Mouse (Mus musculus) embryonic facial prominence, embryonic 11.5 days (tissue): ENCODE results near the gene Dock7. TPM values are rescaled to one million over a fixed set of nuclear protein-coding genes. Genes with fewer than 3 reads are reported as not detected.

Experiments used
- ATAC-seq: fragments of 200-750 bp; cut with Nextera tagmentation; replicated peaks from 2 replicates; pipeline ENCODE4 v1.8.0; 2017; ENCODE audit warnings: low read depth; ENCODE audit not compliant: insufficient number of reproducible peaks, low FRiP score, low TSS enrichment
- DNase-seq: peaks from one replicate; pipeline ENCODE4 v3.0.0-alpha.2; 2015; ENCODE audit warnings: low spot score
- H3K27ac ChIP-seq: fragments of 300-500 bp; sonication (generic); replicated peaks from 2 replicates; pipeline ENCODE4 v1.5.1; 2014; ENCODE audit warnings: mild to moderate bottlenecking, low read depth, low read length, control low read depth
- H3K27me3 ChIP-seq: fragments of 300-500 bp; sonication (generic); 2 replicates; pipeline ENCODE4 v1.6.1; 2014; ENCODE audit warnings: mild to moderate bottlenecking, low read length, moderate library complexity, mixed read lengths; ENCODE audit not compliant: control insufficient read depth, insufficient read depth
- H3K36me3 ChIP-seq: fragments of 300-500 bp; sonication (generic); replicated peaks from 2 replicates; pipeline ENCODE4 v1.6.1; 2014; ENCODE audit warnings: low read depth, mild to moderate bottlenecking, low read length, moderate library complexity, mixed read lengths; ENCODE audit not compliant: control insufficient read depth, insufficient read depth
- H3K4me1 ChIP-seq: fragments of 300-500 bp; sonication (generic); 2 replicates; pipeline ENCODE4 v1.6.1; 2014; ENCODE audit warnings: low read length, mixed read lengths; ENCODE audit not compliant: control insufficient read depth, insufficient read depth
- H3K4me2 ChIP-seq: fragments of 300-500 bp; sonication (generic); 2 replicates; pipeline ENCODE4 v1.6.1; 2014; ENCODE audit warnings: low read depth, mild to moderate bottlenecking, control low read depth, low read length, moderate library complexity
- H3K4me3 ChIP-seq: fragments of 300-500 bp; sonication (generic); 2 replicates; pipeline ENCODE4 v1.5.1; 2014; ENCODE audit warnings: low read depth, low read length, control low read depth
- H3K9ac ChIP-seq: fragments of 300-500 bp; sonication (generic); replicated peaks from 2 replicates; pipeline ENCODE4 v1.6.1; 2014; ENCODE audit warnings: mild to moderate bottlenecking, control low read depth, low read length
- H3K9me3 ChIP-seq: fragments of 300-500 bp; sonication (generic); replicated peaks from 2 replicates; pipeline ENCODE4 v1.6.1; 2016; ENCODE audit warnings: mild to moderate bottlenecking, low read length, inconsistent platforms, mixed read lengths; ENCODE audit not compliant: control insufficient read depth
- WGBS: fragments of 180-500 bp; shearing (Covaris S2); extraction: QIAGEN DNeasy Blood & Tissue Kit; methylation state at CpG from one replicate; pipeline ENCODE4 v1.1.7; 2014; 5-methylcytosine and 5-hydroxymethylcytosine counted together
- polyA plus RNA-seq: library from polyadenylated mRNA; unstranded; fragments of >200 nt; fragmentation: Nextera tagmentation; extraction: Ambion mirVana; gene quantifications from 2 replicates; pipeline ENCODE4 v1.2.1, GENCODE M21; 2014

Dock7 gene
- polyA plus RNA-seq, 1 experiment from 2014 or later, result 106 TPM

DNA sequence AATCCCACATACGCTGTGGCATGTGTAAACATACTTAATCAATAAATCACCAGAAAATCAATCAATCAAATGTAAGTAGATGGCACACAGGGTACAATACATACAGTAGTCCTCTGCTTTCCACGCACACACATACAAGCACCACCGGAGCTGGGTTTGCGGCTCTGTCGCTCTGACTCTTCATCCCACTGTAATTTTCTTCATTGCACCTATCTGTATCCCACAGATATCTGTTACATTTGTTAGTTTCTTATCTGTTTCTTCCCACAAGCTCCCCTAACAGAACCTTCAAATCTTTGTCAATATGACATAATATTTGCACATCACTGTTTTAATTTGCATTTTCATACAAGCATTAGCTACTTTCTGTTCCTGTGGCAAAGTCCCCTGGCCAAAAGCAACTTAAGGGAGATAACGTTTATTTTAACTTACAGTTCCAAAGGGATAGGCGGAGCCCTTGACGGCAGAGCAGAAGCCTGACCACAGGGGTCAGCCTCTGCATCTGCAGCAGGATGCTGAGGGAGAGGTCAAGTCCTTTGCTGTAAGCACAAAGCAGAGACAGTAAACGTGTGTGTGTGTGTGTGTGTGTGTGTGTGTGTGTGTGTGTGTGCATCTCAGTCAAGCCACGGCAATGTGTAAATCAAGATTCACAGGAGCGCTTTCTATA, 36.1 kb upstream of the Dock7 start:
- DNase-seq (no peak), ATAC-seq (no peak)
- 65% methylated on average over 11 of the region's 11 CpGs for WGBS
- H3K4me3 ChIP-seq, result no peak overlapping the region
- H3K27me3 ChIP-seq, result no peaks in the 10 kb centered on the region
- no peaks in the 10 kb centered on the region for H3K9me3 ChIP-seq
- no peak overlapping the region for H3K4me2 ChIP-seq
- H3K36me3 ChIP-seq, result no peaks in the 10 kb centered on the region
- no peaks in the 10 kb centered on the region for H3K4me1 ChIP-seq
- H3K9ac ChIP-seq, result no peak overlapping the region
- no peak overlapping the region for H3K27ac ChIP-seq

DNA sequence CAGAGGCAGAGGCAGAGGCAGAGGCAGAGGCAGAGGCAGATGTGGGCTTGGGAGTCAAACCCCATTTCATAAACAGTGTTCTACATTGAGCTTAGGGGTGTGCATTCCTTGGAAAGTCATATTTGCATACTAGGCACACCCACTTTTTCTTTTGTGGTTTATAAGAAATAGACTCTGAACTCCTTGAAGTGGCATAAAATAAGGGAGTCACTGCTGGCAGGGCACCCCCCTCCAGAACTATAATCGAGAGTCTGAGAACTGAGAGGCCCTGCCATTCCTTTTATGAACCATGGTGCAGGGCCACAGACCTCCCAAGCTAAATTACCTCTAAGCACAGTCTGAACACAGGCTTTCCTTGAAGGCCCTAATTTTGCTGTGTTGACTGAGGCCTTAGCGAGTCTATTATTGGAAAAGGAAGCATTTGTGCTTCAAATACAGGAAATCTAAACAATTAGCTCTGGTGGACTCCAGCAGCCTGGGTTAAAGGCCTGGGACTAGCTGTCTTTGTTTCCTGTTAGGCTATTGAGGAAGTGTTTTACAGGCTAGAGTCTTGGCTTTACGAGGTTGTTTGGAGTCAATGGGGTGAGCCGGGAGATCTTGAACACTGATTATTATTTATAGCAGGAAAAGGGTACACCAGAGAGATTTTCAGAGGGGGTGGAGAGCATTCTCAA, 31.3 kb upstream of the Dock7 start:
- ATAC-seq (no peak), DNase-seq (no peak)
- no peaks in the 10 kb centered on the region for H3K4me1 ChIP-seq
- no peak overlapping the region for H3K4me3 ChIP-seq
- no peak overlapping the region for H3K9ac ChIP-seq
- WGBS, result 38% methylated on average over 4 of the region's 4 CpGs
- H3K36me3 ChIP-seq, result no peaks in the 10 kb centered on the region
- H3K27ac ChIP-seq, result no peak overlapping the region
- H3K4me2 ChIP-seq, result no peak overlapping the region
- H3K9me3 ChIP-seq, result no peaks in the 10 kb centered on the region
- H3K27me3 ChIP-seq, result no peaks in the 10 kb centered on the region

DNA sequence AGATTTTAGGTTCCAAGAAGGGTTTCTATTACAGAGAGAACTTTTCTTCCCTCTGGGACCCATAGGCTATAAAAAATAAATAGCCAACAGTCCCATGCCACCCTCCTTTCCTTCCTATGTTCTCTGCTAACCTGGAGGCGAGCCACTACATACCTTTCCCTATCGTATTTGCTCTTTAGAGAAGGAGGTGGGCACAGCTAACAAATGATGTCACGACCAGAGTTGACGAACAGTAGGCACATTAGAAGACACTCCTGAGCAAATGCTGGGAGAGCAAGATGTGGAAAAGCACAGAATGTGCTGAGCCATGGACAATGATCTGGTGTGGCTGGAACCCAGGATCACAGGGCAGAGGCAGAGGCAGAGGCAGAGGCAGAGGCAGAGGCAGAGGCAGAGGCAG, 30.7 kb upstream of the Dock7 start:
- no peak overlapping the region for H3K9ac ChIP-seq
- no peaks in the 10 kb centered on the region for H3K27me3 ChIP-seq
- H3K4me2 ChIP-seq, result no peak overlapping the region
- DNase-seq, result no peak
- ATAC-seq, result no peak
- no peak overlapping the region for H3K4me3 ChIP-seq
- H3K4me1 ChIP-seq, result no peaks in the 10 kb centered on the region
- no peak overlapping the region for H3K27ac ChIP-seq
- no peaks in the 10 kb centered on the region for H3K36me3 ChIP-seq
- 93% methylated on average over 4 of the region's 4 CpGs for WGBS
- no peaks in the 10 kb centered on the region for H3K9me3 ChIP-seq

DNA sequence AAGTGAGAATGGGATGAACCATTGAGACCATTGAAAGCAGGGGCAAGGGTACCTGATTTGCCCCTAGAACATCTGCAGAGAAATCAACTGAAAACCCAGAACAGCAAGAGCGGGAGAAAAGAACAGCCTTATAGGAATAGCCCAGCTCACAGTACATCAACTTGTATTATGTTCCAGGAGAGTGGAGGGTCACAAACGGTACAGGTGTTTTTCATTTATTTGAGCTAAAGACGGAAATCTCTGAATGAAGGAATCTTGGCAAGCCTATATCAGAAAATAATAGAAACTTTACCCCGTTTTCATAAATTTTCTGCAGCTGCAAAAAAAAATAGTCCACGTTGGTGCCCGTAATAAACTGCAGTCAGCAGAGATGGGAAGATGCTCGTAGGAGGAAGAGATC, 22.6 kb upstream of the Dock7 start:
- no peak overlapping the region for H3K4me3 ChIP-seq
- peak; percentile 37 for DNase-seq
- H3K27ac ChIP-seq, result no peak overlapping the region
- H3K27me3 ChIP-seq, result no peaks in the 10 kb centered on the region
- ATAC-seq, result no peak
- H3K4me2 ChIP-seq, result no peak overlapping the region
- no peak overlapping the region for H3K9ac ChIP-seq
- 63% methylated on average over 7 of the region's 7 CpGs for WGBS
- H3K4me1 ChIP-seq, result no peaks in the 10 kb centered on the region
- no peaks in the 10 kb centered on the region for H3K9me3 ChIP-seq
- no peaks in the 10 kb centered on the region for H3K36me3 ChIP-seq

DNA sequence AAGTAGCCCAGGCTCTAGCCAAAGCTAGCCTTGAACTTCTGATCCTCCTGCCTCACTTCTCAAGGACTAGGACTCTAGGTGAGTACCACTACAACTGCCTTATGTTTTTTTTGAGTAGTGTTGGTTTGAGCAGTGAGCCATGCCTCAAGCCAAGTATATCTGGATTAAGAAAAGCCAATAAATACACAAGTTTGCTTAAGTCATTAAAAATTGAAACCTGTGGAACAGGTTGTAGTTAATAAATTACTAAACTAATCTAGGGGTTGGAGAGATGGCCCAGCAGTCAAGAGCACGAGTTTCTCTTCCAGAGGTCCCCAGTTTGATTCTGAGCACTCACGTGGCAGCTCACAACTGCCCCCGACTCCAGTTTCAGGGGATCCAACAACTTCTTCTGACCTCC, 20.9 kb upstream of the Dock7 start:
- H3K27ac ChIP-seq, result no peak overlapping the region
- no peaks in the 10 kb centered on the region for H3K27me3 ChIP-seq
- WGBS, result 86% methylated on average over 3 of the region's 3 CpGs
- no peak overlapping the region for H3K9ac ChIP-seq
- no peaks in the 10 kb centered on the region for H3K4me1 ChIP-seq
- H3K36me3 ChIP-seq, result no peaks in the 10 kb centered on the region
- no peaks in the 10 kb centered on the region for H3K9me3 ChIP-seq
- no peak overlapping the region for H3K4me2 ChIP-seq
- no peak for DNase-seq
- ATAC-seq, result no peak
- no peak overlapping the region for H3K4me3 ChIP-seq

DNA sequence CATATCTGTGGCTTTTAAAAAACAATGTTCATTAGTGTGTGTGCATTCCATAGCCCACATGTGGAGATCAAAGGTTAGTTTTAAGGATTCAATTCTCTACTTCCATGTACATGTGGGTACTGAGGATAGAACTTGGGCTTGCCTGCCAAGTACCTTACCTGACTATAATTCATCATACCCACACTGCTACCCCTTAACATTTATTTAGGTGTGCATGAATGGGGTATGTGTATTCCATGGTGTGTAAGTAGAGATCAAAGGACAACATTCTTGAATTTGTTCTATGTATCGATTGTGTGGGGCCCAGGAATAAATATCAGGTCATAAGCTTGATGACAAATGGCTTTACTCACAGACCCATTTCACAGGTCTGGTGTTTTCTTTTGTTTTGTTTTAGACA, 20.5 kb upstream of the Dock7 start:
- no peak for DNase-seq
- H3K9me3 ChIP-seq, result no peaks in the 10 kb centered on the region
- 91% methylated on average over 1 of the region's 1 CpGs for WGBS
- H3K36me3 ChIP-seq, result no peaks in the 10 kb centered on the region
- H3K4me1 ChIP-seq, result no peaks in the 10 kb centered on the region
- H3K27me3 ChIP-seq, result no peaks in the 10 kb centered on the region
- no peak for ATAC-seq
- no peak overlapping the region for H3K27ac ChIP-seq
- no peak overlapping the region for H3K4me2 ChIP-seq
- no peak overlapping the region for H3K4me3 ChIP-seq
- no peak overlapping the region for H3K9ac ChIP-seq

DNA sequence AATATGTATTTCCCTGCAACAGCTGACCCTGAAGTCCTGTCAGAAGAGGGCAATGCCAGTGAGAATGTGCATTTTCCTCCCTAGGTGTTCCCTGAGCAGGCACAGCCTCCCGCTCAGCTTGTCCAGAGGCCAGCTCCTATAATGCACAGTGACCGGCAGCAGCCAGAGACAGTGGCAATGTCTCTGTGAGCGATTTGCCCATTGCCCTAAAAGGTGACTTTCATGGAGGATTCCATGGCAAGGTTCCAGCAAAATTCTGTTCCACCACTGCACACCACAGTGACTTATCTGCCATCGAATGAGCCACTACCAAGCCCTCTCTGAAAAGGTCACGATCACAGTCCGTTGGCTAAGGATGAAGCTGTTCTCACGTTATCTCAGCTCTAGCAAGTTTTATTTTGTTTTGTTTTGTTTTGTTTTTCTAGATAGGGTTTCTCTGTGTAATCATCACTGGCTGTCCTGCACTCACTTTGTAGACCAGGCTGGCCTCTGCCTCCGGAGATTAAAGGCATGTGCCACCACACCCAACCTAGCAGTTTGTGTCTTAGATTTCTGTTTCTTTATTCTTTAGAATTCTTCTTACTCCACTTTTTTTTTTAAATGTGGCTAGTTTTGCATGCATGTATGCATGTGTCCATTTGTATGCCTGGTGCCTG, 17.4 kb upstream of the Dock7 start:
- no peaks in the 10 kb centered on the region for H3K27me3 ChIP-seq
- no peak overlapping the region for H3K27ac ChIP-seq
- no peak overlapping the region for H3K4me2 ChIP-seq
- 88% methylated on average over 8 of the region's 8 CpGs for WGBS
- DNase-seq (no peak), ATAC-seq (no peak)
- no peak overlapping the region for H3K4me3 ChIP-seq
- H3K4me1 ChIP-seq, result no peaks in the 10 kb centered on the region
- H3K36me3 ChIP-seq, result no peaks in the 10 kb centered on the region
- no peak overlapping the region for H3K9ac ChIP-seq
- H3K9me3 ChIP-seq, result no peaks in the 10 kb centered on the region

DNA sequence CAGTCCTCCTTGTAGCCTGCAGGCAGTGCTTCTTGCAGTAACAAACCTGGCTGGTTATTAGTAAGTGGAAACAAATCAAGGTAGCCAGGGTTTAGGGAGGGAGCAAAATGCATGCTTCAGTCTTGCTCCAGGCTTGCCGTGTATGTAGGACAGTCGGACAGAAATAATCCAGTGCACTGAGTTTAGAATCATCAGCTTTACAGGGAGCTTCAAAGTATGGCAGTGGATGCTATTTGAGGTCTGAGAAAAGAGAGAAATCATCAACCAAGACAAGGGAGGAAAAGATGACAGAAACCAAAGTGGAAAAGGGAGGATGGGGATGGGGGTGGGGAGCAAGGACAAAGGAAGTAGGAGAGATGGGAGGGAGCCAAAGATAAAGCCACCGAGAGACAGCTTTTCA, 13.8 kb upstream of the Dock7 start:
- no peak overlapping the region for H3K4me3 ChIP-seq
- 67% methylated on average over 3 of the region's 3 CpGs for WGBS
- ATAC-seq (no peak), DNase-seq (no peak)
- H3K9me3 ChIP-seq, result no peaks in the 10 kb centered on the region
- no peaks in the 10 kb centered on the region for H3K4me1 ChIP-seq
- H3K27ac ChIP-seq, result no peak overlapping the region
- no peaks in the 10 kb centered on the region for H3K27me3 ChIP-seq
- no peak overlapping the region for H3K4me2 ChIP-seq
- no peaks in the 10 kb centered on the region for H3K36me3 ChIP-seq
- H3K9ac ChIP-seq, result no peak overlapping the region
